Mouse (Mus musculus) lung, postnatal 0 days (tissue): Measurements from ENCODE around the gene Gadd45gip1. TPM values are rescaled to one million over a fixed set of nuclear protein-coding genes. Genes with fewer than 3 reads are reported as not detected.

Experiments used
- ATAC-seq: fragments of 200-750 bp; cut with Nextera tagmentation; 2 replicates; pipeline ENCODE4 v1.8.0; 2017; ENCODE audit warnings: moderate library complexity
- DNase-seq: peaks from one replicate; pipeline ENCODE4 v3.0.0-alpha.2; 2016; ENCODE audit warnings: low spot score
- H3K27ac ChIP-seq: fragments of 300-500 bp; sonication (generic); 2 replicates; pipeline ENCODE4 v1.5.1; 2014; ENCODE audit warnings: antibody characterized with exemption, mild to moderate bottlenecking, low read length, mixed read lengths
- H3K27me3 ChIP-seq: fragments of 300-500 bp; sonication (generic); replicated peaks from 2 replicates; pipeline ENCODE4 v1.6.1; 2014; ENCODE audit warnings: low read length, mixed read lengths; ENCODE audit not compliant: insufficient read depth
- H3K36me3 ChIP-seq: fragments of 300-500 bp; sonication (generic); 2 replicates; pipeline ENCODE4 v1.6.1; 2014; ENCODE audit warnings: low read length, mixed read lengths; ENCODE audit not compliant: insufficient read depth
- H3K4me1 ChIP-seq: fragments of 300-500 bp; sonication (generic); 2 replicates; pipeline ENCODE4 v1.6.1; 2014; ENCODE audit warnings: antibody characterized with exemption, low read depth, low read length, mixed read lengths; ENCODE audit not compliant: insufficient read depth
- H3K4me2 ChIP-seq: fragments of 300-500 bp; sonication (generic); replicated peaks from 2 replicates; pipeline ENCODE4 v1.6.1; 2014; ENCODE audit warnings: low read depth, mild to moderate bottlenecking, low read length, moderate library complexity, mixed read lengths
- H3K4me3 ChIP-seq: fragments of 300-500 bp; sonication (generic); 2 replicates; pipeline ENCODE4 v1.5.1; 2014; ENCODE audit warnings: low read depth, low read length
- H3K9ac ChIP-seq: fragments of 300-500 bp; sonication (generic); replicated peaks from 2 replicates; pipeline ENCODE4 v1.6.1; 2014; ENCODE audit warnings: low read depth, mild to moderate bottlenecking
- H3K9me3 ChIP-seq: fragments of 300-500 bp; sonication (generic); 2 replicates; pipeline ENCODE4 v1.6.1; 2016; ENCODE audit warnings: low read length, mixed read lengths
- CTCF ChIP-seq: IDR thresholded peaks from 2 replicates; pipeline ENCODE4 v1.5.1; 2016; ENCODE audit warnings: antibody characterized with exemption, mild to moderate bottlenecking
- EP300 ChIP-seq: IDR thresholded peaks from 2 replicates; pipeline ENCODE4 v1.6.1; 2016; ENCODE audit warnings: antibody characterized with exemption, mild to moderate bottlenecking, control low read depth
- WGBS: fragments of 180-500 bp; shearing (Covaris S2); extraction: QIAGEN DNeasy Blood & Tissue Kit; methylation state at CpG from one replicate; pipeline ENCODE4 v1.1.7; 2014; 5-methylcytosine and 5-hydroxymethylcytosine counted together
- microRNA-seq: library from miRNA; unstranded; fragments of <30 nt; microRNA quantifications from one replicate; pipeline ENCODE4, GENCODE M21; 2016
- polyA plus RNA-seq: library from polyadenylated mRNA; unstranded; fragments of >200 nt; fragmentation: Nextera tagmentation; extraction: Ambion mirVana; gene quantifications from 2 replicates; pipeline ENCODE4 v1.2.1, GENCODE M21; 2015

Gadd45gip1 gene
- polyA plus RNA-seq, 1 experiment from 2014 or later: 24.8 TPM

- Histone ChIP-seq H3K27ac (no peak overlapping the region), H3K4me1 (peaks cover 3% of the 10 kb centered on the region; the same call in 1 of the 2 replicates), H3K9ac (no peak overlapping the region), H3K36me3 (no peaks in the 10 kb centered on the region), H3K27me3 (no peaks in the 10 kb centered on the region), H3K4me2 (no peak overlapping the region), H3K9me3 (no peaks in the 10 kb centered on the region), H3K4me3 (no peak overlapping the region)
- ATAC-seq (no peak), DNase-seq (no peak)
- TF ChIP-seq CTCF (no peak), EP300 (no peak)
- WGBS: 70% methylated on average over 3 of the region's 3 CpGs
These were observed 46.1 kb downstream of the Gadd45gip1 start for GRCm38 (mm10) chr8:84877297-84878035.

- no peak overlapping the region for H3K4me3 ChIP-seq
- no peak for DNase-seq
- H3K9ac ChIP-seq: no peak overlapping the region
- no peak for ATAC-seq
- no peaks in the 10 kb centered on the region for H3K36me3 ChIP-seq
- no peak overlapping the region for H3K27ac ChIP-seq
- TF ChIP-seq EP300 (no peak), CTCF (no peak)
- H3K4me2 ChIP-seq: no peak overlapping the region
- no peaks in the 10 kb centered on the region for H3K27me3 ChIP-seq
- H3K4me1 ChIP-seq: no peaks in the 10 kb centered on the region
- no peaks in the 10 kb centered on the region for H3K9me3 ChIP-seq
- 79% methylated on average over 1 of the region's 1 CpGs for WGBS
These were observed 47.6 kb downstream of the Gadd45gip1 start for GRCm38 (mm10) chr8:84878915-84879314.

GRCm38 (mm10) chr8:84884728-84885127 lies 53.4 kb downstream of the Gadd45gip1 start:
- DNase-seq (no peak), ATAC-seq (no peak)
- 81% methylated on average over 4 of the region's 4 CpGs for WGBS
- no peak for TF ChIP-seq EP300
- TF ChIP-seq CTCF: no peak
- H3K4me2 ChIP-seq: no peak overlapping the region
- 0 out of 2 replicates have a peak, but pooled peaks cover 18% of the 10 kb centered on the region for H3K36me3 ChIP-seq
- H3K27ac ChIP-seq: no peak overlapping the region
- H3K27me3 ChIP-seq: no peaks in the 10 kb centered on the region
- H3K4me1 ChIP-seq: no peaks in the 10 kb centered on the region
- no peak overlapping the region for H3K4me3 ChIP-seq
- no peaks in the 10 kb centered on the region for H3K9me3 ChIP-seq
- H3K9ac ChIP-seq: no peak overlapping the region

Small RNAs within 50 kb of the gene (microRNA-seq; reads per million reads assigned to microRNA genes)
- 1.5 reads per million for gene Mir7069

Other genes with a start within 250 kb of the Gadd45gip1 start
- 113 and 140 TPM in 2 replicates for gene Ier2, start 168.7 kb upstream of the Gadd45gip1 start, polyA plus RNA-seq
- 38.4 and 43.4 TPM in 2 replicates for gene Trmt1, start 145.2 kb upstream of the Gadd45gip1 start, polyA plus RNA-seq
- gene Nacc1, start 143.7 kb upstream of the Gadd45gip1 start, polyA plus RNA-seq: 7.1 and 7.4 TPM in 2 replicates
- 11.6 and 13.9 TPM in 2 replicates for gene Lyl1, start 130.1 kb upstream of the Gadd45gip1 start, polyA plus RNA-seq
- gene G430095P16Rik, start 108.5 kb upstream of the Gadd45gip1 start, polyA plus RNA-seq: 2.0 and 2.8 TPM in 2 replicates
- 38.8 and 45.1 TPM in 2 replicates for gene Nfix, start 31.2 kb upstream of the Gadd45gip1 start, polyA plus RNA-seq
- 6.2 and 6.8 TPM in 2 replicates for gene Dand5, start 8.7 kb upstream of the Gadd45gip1 start, polyA plus RNA-seq
- gene Rad23a, start 9.1 kb downstream of the Gadd45gip1 start, polyA plus RNA-seq: 77.9 and 85.7 TPM in 2 replicates
- 318 and 405 TPM in 2 replicates for gene Calr, start 15.4 kb downstream of the Gadd45gip1 start, polyA plus RNA-seq
- 44.0 and 44.6 TPM in 2 replicates for gene Farsa, start 25.5 kb downstream of the Gadd45gip1 start, polyA plus RNA-seq
- gene Syce2, start 40.6 kb downstream of the Gadd45gip1 start, polyA plus RNA-seq: 11.1 and 11.4 TPM in 2 replicates
- 16.2 and 21.1 TPM in 2 replicates for gene Gcdh, start 62.4 kb downstream of the Gadd45gip1 start, polyA plus RNA-seq
- gene Klf1, start 70.4 kb downstream of the Gadd45gip1 start, polyA plus RNA-seq: 0.69 and 1.1 TPM in 2 replicates
- gene Dnase2a, start 77.0 kb downstream of the Gadd45gip1 start, polyA plus RNA-seq: 24.0 and 29.1 TPM in 2 replicates
- gene Mast1, start 105.8 kb downstream of the Gadd45gip1 start, polyA plus RNA-seq: 0.32 and 0.33 TPM in 2 replicates
- gene Rtbdn, start 115.5 kb downstream of the Gadd45gip1 start, polyA plus RNA-seq: not detected in 2 replicates
- 1.1 TPM in 1 of 2 replicates, not detected in the other for gene Gm49661, start 137.9 kb downstream of the Gadd45gip1 start, polyA plus RNA-seq
- 337 and 356 TPM in 2 replicates for gene Prdx2, start 138.1 kb downstream of the Gadd45gip1 start, polyA plus RNA-seq
- 46.4 and 55.7 TPM in 2 replicates for gene Rnaseh2a, start 138.2 kb downstream of the Gadd45gip1 start, polyA plus RNA-seq
- 69.0 and 126 TPM in 2 replicates for gene Junb, start 147.2 kb downstream of the Gadd45gip1 start, polyA plus RNA-seq
- gene Hook2, start 159.1 kb downstream of the Gadd45gip1 start, polyA plus RNA-seq: 19.2 and 22.3 TPM in 2 replicates
- not detected in 2 replicates for gene Best2, start 183.0 kb downstream of the Gadd45gip1 start, polyA plus RNA-seq
- 80.9 and 83.1 TPM in 2 replicates for gene Asna1, start 193.8 kb downstream of the Gadd45gip1 start, polyA plus RNA-seq
- 116 and 126 TPM in 2 replicates for gene Trir, start 195.3 kb downstream of the Gadd45gip1 start, polyA plus RNA-seq
- 16.4 and 18.0 TPM in 2 replicates for gene Tnpo2, start 205.4 kb downstream of the Gadd45gip1 start, polyA plus RNA-seq
- 34.8 and 35.6 TPM in 2 replicates for gene Fbxw9, start 228.5 kb downstream of the Gadd45gip1 start, polyA plus RNA-seq
- not detected in 2 replicates for gene Gm5741, start 236.5 kb downstream of the Gadd45gip1 start, polyA plus RNA-seq
- 44.2 and 48.3 TPM in 2 replicates for gene Dhps, start 240.2 kb downstream of the Gadd45gip1 start, polyA plus RNA-seq
- 88.9 and 95.6 TPM in 2 replicates for gene Wdr83os, start 249.2 kb downstream of the Gadd45gip1 start, polyA plus RNA-seq
- 26.7 and 27.0 TPM in 2 replicates for gene Wdr83, start 249.8 kb downstream of the Gadd45gip1 start, polyA plus RNA-seq